Mouse (Mus musculus) activated CD4-positive, CD25-positive, alpha-beta regulatory T cell, adult 9 weeks (primary cell): ENCODE measurements around the gene Dpp6. TPM values are rescaled to one million over a fixed set of nuclear protein-coding genes. Genes with fewer than 3 reads are reported as not detected.

Source experiments
- polyA plus RNA-seq: library from polyadenylated mRNA; unstranded; fragments of 100-300 nt; shearing (Covaris generic); gene quantifications from one replicate; pipeline ENCODE4 v1.2.1, GENCODE M21; 2017

Gene Dpp6
- not detected for polyA plus RNA-seq

DNA sequence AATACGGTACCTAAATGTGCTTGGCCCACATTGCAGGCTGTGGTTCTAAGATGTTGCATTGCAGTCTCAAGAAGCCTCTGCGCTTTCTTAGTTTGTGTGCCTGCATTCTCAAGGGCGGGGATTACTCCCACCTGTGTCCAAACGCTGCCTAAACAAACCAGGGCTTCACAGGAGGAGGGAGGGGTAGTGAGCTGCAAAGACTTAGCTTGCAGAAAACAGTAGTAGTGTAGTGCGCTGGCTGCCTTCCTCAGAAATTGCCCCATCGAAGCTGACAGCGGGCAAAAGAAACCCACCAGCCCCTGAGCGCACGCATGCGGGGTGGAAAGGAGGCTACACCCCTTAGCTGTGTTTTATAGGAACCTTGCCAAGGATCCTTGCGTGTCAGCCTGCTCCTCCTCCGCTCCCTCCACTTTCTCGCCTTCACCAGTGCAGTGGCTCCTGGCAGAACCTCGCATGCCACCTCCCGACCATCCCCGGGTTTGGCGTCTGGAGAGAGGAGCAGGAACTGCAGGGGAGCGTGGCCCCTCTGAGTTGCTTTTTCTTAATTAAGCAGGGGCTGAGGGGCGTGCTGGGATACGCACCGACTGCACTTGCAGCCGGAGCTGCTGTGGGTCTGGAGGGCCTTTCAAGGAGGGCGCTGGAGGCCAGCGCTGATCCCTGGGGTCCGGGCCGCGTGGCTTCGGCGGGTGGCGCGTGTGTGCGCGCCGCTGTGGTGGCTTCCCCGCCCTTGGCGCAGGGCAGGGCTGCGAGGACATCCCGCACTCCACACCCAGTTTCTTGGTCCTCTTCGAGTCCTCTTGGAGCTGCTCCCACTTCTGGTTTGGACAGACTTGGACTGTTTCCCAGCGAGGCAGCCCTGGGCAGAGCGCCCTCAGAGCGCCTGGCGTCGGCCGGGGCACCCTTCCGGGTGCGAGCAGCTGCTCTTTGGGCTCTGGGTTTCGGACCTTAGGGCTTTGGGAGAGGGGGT lies at the start of gene Dpp6:
Gene Dpp6 (plus strand): TSS at position 229 of the 967 bp plus-strand sequence.

DNA sequence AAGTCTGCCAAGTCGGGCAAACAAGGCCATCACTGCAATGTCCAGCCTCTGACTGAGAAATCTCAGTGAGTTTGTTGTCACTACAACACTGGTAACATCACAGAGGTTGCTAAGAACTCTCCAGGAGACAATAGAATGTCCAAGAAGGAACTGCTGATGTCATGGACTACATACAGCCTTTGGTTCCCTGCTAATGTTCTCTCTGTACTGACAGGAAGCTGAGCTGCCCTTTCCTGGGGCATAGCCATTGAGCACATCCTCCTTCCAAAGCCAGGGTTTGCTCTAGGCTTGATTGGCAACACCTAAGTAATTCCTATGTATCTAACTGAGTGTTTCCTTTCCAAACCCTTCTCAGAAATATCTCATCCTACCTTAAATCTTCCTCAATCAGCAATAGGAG lies 684.3 kb downstream of the Dpp6 start, which contains the start of gene Speer4b:
Gene Speer4b (minus strand): TSS at position 101 of the 400 bp plus-strand sequence.

